Mouse (Mus musculus): ENCODE data around the gene Stard7. TPM values are rescaled to one million over a fixed set of nuclear protein-coding genes. Genes with fewer than 3 reads are reported as not detected.

Gene Stard7
- 81.0 and 85.5 TPM in 2 replicates for polyA plus RNA-seq (2014; fragmentation: Nextera tagmentation; extraction: Ambion mirVana)

- peak; percentile 99 for DNase-seq (ENCODE audit: low spot score)
Measured at GRCm38 (mm10) chr2:127269491-127270299, at the start of gene Stard7. Stard7 (plus strand) TSS chr2:127270218.

GRCm38 (mm10) chr2:127225261-127225660, 44.8 kb upstream of the Stard7 start:
- WGBS = 98% methylated on average over 3 of the region's 3 CpGs
- ATAC-seq (ENCODE audit: low read depth) = no peak

More at GRCm38 (mm10) chr2:127269491-127270299, at the start of gene Stard7:
- 0 out of 2 replicates have a peak, but pooled peaks cover 5% of the 10 kb centered on the region for H3K36me3 ChIP-seq (ENCODE audit: control insufficient read depth, insufficient read depth, low read length)
- peak within 1 kb of the TSS; percentile 88 for H3K27ac ChIP-seq (replicated peaks; ENCODE audit: low read depth, low read length)
- peak; percentile 99 for ATAC-seq (ENCODE audit: low read depth)
- peaks cover 4% of the 10 kb centered on the region; the same call in 1 of the 2 replicates for H3K4me1 ChIP-seq (ENCODE audit: control insufficient read depth, insufficient read depth, low read length)
- H3K4me2 ChIP-seq (ENCODE audit: low read depth, low read length) = peak within 1 kb of the TSS; percentile 81
- H3K4me3 ChIP-seq (ENCODE audit: low read depth, low read length) = peak within 1 kb of the TSS; percentile 78
- no peaks in the 10 kb centered on the region for H3K9me3 ChIP-seq (ENCODE audit: control insufficient read depth, low read length)
- peak within 1 kb of the TSS; percentile 81 for H3K9ac ChIP-seq (ENCODE audit: low read depth, low read length)
- WGBS = 2% methylated on average over 34 of the region's 49 CpGs
- H3K27me3 ChIP-seq (replicated peaks; ENCODE audit: control insufficient read depth, insufficient read depth, low read length) = no peaks in the 10 kb centered on the region

DNA sequence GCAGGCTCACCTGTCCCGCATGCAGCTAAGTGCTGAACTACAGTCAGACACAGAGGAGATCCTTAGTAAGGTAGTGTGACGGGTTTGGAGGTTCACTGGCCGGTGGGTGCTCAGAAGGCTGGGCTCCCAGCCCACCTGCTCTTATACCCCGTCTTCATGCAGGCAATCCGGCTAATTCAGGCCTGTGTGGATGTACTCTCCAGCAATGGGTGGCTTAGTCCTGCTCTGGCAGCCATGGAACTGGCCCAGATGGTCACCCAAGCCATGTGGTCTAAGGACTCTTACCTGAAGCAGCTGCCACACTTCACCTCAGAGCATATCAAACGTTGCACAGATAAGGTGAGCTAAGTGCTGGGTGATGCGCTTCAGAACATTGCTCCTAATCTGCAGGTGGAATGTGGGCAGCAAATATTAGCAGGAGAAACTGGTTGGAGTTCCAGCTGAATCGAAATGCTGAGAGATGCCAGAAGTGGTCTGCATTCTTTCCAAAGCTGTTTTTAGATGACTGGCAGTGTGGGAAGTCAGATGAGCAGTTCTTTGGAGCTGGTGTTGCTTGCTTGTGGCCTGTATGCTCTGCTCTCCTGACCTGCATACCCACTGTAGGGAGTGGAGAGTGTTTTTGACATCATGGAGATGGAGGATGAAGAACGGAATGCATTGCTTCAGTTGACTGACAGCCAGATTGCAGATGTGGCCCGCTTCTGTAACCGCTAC, 32.0 kb upstream of the Stard7 start:
- no peak overlapping the region for H3K27ac ChIP-seq (replicated peaks; ENCODE audit: low read depth, low read length)
- no peak overlapping the region for H3K4me2 ChIP-seq (ENCODE audit: low read depth, low read length)
- peaks cover 92% of the 10 kb centered on the region for H3K36me3 ChIP-seq (ENCODE audit: control insufficient read depth, insufficient read depth, low read length)
- no peak overlapping the region for H3K9ac ChIP-seq (ENCODE audit: low read depth, low read length)
- no peaks in the 10 kb centered on the region for H3K9me3 ChIP-seq (ENCODE audit: control insufficient read depth, low read length)
- DNase-seq (ENCODE audit: low spot score) (no peak), ATAC-seq (ENCODE audit: low read depth) (no peak)
- no peaks in the 10 kb centered on the region for H3K4me1 ChIP-seq (ENCODE audit: control insufficient read depth, insufficient read depth, low read length)
- 95% methylated on average over 11 of the region's 11 CpGs for WGBS
- H3K27me3 ChIP-seq (replicated peaks; ENCODE audit: control insufficient read depth, insufficient read depth, low read length) = no peaks in the 10 kb centered on the region
- H3K4me3 ChIP-seq (ENCODE audit: low read depth, low read length) = no peak overlapping the region

More at GRCm38 (mm10) chr2:127225261-127225660, 44.8 kb upstream of the Stard7 start:
- H3K9ac ChIP-seq (ENCODE audit: low read depth, low read length) = no peak overlapping the region
- no peaks in the 10 kb centered on the region for H3K27me3 ChIP-seq (replicated peaks; ENCODE audit: control insufficient read depth, insufficient read depth, low read length)
- H3K4me2 ChIP-seq (ENCODE audit: low read depth, low read length) = no peak overlapping the region
- no peak overlapping the region for H3K27ac ChIP-seq (replicated peaks; ENCODE audit: low read depth, low read length)
- no peak for DNase-seq (ENCODE audit: low spot score)
- H3K36me3 ChIP-seq (ENCODE audit: control insufficient read depth, insufficient read depth, low read length) = peaks cover 99% of the 10 kb centered on the region
- H3K4me1 ChIP-seq (ENCODE audit: control insufficient read depth, insufficient read depth, low read length) = no peaks in the 10 kb centered on the region
- no peak overlapping the region for H3K4me3 ChIP-seq (ENCODE audit: low read depth, low read length)
- no peaks in the 10 kb centered on the region for H3K9me3 ChIP-seq (ENCODE audit: control insufficient read depth, low read length)

DNA sequence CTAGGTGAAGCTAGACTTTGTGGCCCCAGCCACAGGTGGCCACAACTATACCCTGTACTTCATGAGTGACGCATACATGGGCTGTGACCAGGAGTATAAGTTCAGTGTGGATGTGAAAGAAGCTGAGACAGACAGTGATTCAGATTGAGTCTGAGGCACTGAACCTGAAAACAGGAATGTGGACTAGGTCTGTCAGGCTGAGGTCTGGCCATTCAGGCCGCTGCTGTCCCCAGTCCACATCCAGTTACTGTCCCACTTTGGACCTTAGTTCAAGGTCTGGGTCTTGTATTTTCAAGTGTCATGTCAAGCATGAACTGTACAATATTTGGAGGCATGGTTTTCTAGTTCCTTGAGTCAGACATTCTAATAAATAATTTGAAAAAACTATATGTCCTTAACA, 30.0 kb upstream of the Stard7 start:
- H3K4me1 ChIP-seq (ENCODE audit: control insufficient read depth, insufficient read depth, low read length) = no peaks in the 10 kb centered on the region
- DNase-seq (ENCODE audit: low spot score) (no peak), ATAC-seq (ENCODE audit: low read depth) (no peak)
- no peaks in the 10 kb centered on the region for H3K9me3 ChIP-seq (ENCODE audit: control insufficient read depth, low read length)
- no peaks in the 10 kb centered on the region for H3K27me3 ChIP-seq (replicated peaks; ENCODE audit: control insufficient read depth, insufficient read depth, low read length)
- no peak overlapping the region for H3K4me2 ChIP-seq (ENCODE audit: low read depth, low read length)
- H3K4me3 ChIP-seq (ENCODE audit: low read depth, low read length) = no peak overlapping the region
- WGBS = 91% methylated on average over 2 of the region's 2 CpGs
- no peak overlapping the region for H3K9ac ChIP-seq (ENCODE audit: low read depth, low read length)
- peaks cover 91% of the 10 kb centered on the region for H3K36me3 ChIP-seq (ENCODE audit: control insufficient read depth, insufficient read depth, low read length)
- no peak overlapping the region for H3K27ac ChIP-seq (replicated peaks; ENCODE audit: low read depth, low read length)

DNA sequence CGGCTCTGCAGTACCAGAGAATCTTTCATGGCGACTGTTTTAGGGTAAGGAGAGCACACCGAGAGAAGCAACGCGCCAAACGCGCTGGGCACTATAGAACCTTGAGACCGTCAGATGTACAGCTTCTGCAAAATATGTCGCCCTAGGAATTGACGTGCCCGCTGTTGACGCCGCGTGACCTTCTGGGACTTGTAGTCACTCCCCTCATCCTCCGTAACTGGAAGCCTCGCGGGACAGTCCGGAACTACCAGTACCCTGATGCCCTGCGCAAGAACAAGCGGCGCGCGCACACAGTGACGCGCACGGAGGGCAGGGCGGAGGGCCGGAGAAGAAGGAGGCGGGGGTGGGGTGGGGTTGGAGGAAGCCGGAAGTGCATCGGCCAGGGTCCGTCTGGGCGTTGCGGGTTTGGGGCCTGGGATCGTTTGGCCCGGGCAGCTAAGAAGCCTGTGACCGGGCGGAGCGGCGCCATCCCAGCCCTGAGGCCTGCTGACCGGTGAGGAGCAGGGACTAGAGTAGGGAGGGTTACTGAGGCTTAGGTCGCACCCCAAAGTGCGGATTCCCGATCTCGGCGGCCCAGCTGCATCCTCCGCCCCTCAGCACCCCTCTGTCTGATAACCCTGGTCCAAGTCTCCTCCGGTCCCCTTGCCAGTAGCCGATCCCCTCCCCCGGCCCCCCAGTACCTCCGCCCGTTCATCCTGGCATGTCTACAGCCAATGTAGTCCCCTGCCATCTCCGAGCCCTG, 22.3 kb upstream of the Stard7 start, which contains the start of the genes Ciao1 and Tmem127:
TSS of gene Ciao1 (minus strand) at position 225 of the 742 bp plus-strand sequence.
TSS of gene Tmem127 (plus strand) at position 317 of the 742 bp plus-strand sequence.
- peak; percentile 99 for ATAC-seq (ENCODE audit: low read depth)
- peak within 1 kb of the TSS; percentile 77 for H3K27ac ChIP-seq (replicated peaks; ENCODE audit: low read depth, low read length)
- H3K36me3 ChIP-seq (ENCODE audit: control insufficient read depth, insufficient read depth, low read length) = peaks cover 39% of the 10 kb centered on the region
- peaks cover 7% of the 10 kb centered on the region for H3K4me1 ChIP-seq (ENCODE audit: control insufficient read depth, insufficient read depth, low read length)
- no peaks in the 10 kb centered on the region for H3K9me3 ChIP-seq (ENCODE audit: control insufficient read depth, low read length)
- peak within 1 kb of the TSS; percentile 94 for H3K4me2 ChIP-seq (ENCODE audit: low read depth, low read length)
- peak within 1 kb of the TSS; percentile 81 for H3K4me3 ChIP-seq (ENCODE audit: low read depth, low read length)
- under 1% methylated on average over 39 of the region's 53 CpGs for whole genome bisulfite sequencing
- no peaks in the 10 kb centered on the region for H3K27me3 ChIP-seq (replicated peaks; ENCODE audit: control insufficient read depth, insufficient read depth, low read length)
- peak; percentile 100 for DNase-seq (ENCODE audit: low spot score)
- peak within 1 kb of the TSS; percentile 85 for H3K9ac ChIP-seq (ENCODE audit: low read depth, low read length)

- Histone ChIP-seq H3K4me1 (ENCODE audit: control insufficient read depth, insufficient read depth, low read length) (peaks cover 7% of the 10 kb centered on the region), H3K4me3 (ENCODE audit: low read depth, low read length) (peak overlapping the region; percentile 81), H3K27ac (replicated peaks; ENCODE audit: low read depth, low read length) (peak overlapping the region; percentile 77; the same call in 1 of the 2 replicates), H3K27me3 (replicated peaks; ENCODE audit: control insufficient read depth, insufficient read depth, low read length) (no peaks in the 10 kb centered on the region), H3K9me3 (ENCODE audit: control insufficient read depth, low read length) (no peaks in the 10 kb centered on the region), H3K36me3 (ENCODE audit: control insufficient read depth, insufficient read depth, low read length) (peaks cover 33% of the 10 kb centered on the region), H3K4me2 (ENCODE audit: low read depth, low read length) (peak overlapping the region; percentile 94), H3K9ac (ENCODE audit: low read depth, low read length) (peak overlapping the region; percentile 85)
- under 1% methylated on average over 36 of the region's 39 CpGs for whole genome bisulfite sequencing
- DNase-seq (ENCODE audit: low spot score) (peak; percentile 59), ATAC-seq (ENCODE audit: low read depth) (peak; percentile 50)
Measured at GRCm38 (mm10) chr2:127248334-127249004, 21.5 kb upstream of the Stard7 start.

DNA sequence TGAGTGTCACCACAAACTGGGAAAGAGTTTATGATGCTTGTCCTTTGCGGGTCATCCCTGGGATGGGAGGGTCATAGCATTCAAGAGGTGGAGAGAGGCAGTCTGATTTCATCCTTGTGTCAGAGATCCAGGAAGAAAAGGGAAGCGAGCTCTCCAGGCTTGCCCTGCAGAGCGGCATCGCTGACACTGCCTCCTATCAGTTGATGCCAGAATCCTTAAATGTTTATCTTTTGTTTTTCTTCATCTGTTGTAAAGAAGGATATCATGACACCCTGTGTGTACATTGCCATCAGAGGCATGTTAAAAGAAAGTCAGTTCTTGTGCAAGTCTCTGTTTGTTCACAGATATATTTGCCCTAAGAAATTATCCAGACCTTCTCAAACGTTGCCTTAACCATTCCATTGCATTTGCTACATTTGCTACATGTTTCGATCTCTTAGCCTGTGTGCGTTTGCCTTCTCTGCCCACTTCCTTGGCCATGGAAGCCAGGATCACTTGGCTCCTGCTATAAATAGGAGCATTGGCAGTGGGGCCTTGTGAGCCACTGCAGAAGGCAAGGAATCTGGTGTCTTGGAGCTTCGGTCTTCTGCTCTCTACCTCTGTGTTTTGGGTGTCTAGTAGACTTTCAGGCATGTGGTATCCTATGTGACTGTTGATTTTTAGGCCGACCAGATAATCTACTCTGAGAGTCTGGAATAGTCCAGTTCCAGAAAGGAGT, 19.6 kb upstream of the Stard7 start:
- ATAC-seq (ENCODE audit: low read depth) (no peak), DNase-seq (ENCODE audit: low spot score) (no peak)
- Histone ChIP-seq H3K36me3 (ENCODE audit: control insufficient read depth, insufficient read depth, low read length) (peaks cover 15% of the 10 kb centered on the region), H3K27me3 (replicated peaks; ENCODE audit: control insufficient read depth, insufficient read depth, low read length) (no peaks in the 10 kb centered on the region), H3K4me2 (ENCODE audit: low read depth, low read length) (no peak overlapping the region), H3K9ac (ENCODE audit: low read depth, low read length) (peak overlapping the region; percentile 37; the same call in 1 of the 2 replicates), H3K27ac (replicated peaks; ENCODE audit: low read depth, low read length) (no peak overlapping the region), H3K4me3 (ENCODE audit: low read depth, low read length) (no peak overlapping the region), H3K9me3 (ENCODE audit: control insufficient read depth, low read length) (no peaks in the 10 kb centered on the region), H3K4me1 (ENCODE audit: control insufficient read depth, insufficient read depth, low read length) (peaks cover 7% of the 10 kb centered on the region)
- WGBS = 93% methylated on average over 9 of the region's 9 CpGs
